Mouse (Mus musculus): Measurements from ENCODE around the gene U2af1. TPM values are rescaled to one million over a fixed set of nuclear protein-coding genes. Genes with fewer than 3 reads are reported as not detected.
"Not testable (repeated sequence)": the region's sequence is repeated elsewhere in the genome, so short reads cannot be mapped to it uniquely, and the experiment has no call there.

U2af1 gene
- polyA plus RNA-seq, 1 experiment from 2014 or later = 116 TPM

DNA sequence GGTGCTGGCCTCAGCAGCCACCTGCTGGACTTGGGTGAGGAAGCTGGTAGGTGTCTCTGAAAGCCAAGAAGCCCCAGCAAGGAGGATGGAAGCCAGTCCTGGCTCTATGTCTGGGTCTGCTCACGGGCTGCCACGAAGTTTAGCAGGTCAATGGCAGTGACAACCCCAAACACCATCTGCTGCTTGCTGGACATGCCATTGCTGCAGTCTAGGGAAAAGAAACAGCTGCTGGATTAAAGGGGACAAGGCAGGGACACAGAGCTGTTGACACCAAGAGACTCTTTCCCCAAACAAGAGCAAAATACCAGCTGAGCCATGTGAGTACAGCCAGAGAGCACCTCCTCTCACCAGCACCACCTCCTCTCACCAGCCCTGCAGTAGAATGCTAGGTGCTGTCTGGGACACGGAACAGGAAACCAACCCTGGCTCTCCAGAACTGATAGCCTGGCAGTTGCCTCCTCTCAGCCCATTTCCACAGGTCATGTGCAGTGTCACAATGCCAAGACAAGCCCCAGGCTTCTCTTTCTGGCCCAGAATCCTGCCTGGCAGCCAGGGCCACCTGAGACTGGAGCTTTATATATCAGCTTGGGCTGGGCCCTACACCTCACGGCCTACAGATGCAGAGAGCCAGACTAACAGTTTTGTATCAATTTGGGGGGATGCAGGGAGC is 45.5 kb downstream of the U2af1 start:
- Histone ChIP-seq H3K27ac (ENCODE audit: low read depth, low read length) (no peak overlapping the region), H3K4me3 (ENCODE audit: low read depth, low read length) (no peak overlapping the region), H3K9ac (replicated peaks; ENCODE audit: low read depth, low read length) (no peak overlapping the region), H3K36me3 (ENCODE audit: control insufficient read depth, insufficient read depth, low read length) (no peaks in the 10 kb centered on the region), H3K9me3 (ENCODE audit: control insufficient read depth, low read length) (no peaks in the 10 kb centered on the region), H3K27me3 (ENCODE audit: control insufficient read depth, insufficient read depth, low read length) (no peaks in the 10 kb centered on the region), H3K4me2 (ENCODE audit: low read depth, low read length) (no peak overlapping the region), H3K4me1 (ENCODE audit: control insufficient read depth, insufficient read depth, low read length) (no peaks in the 10 kb centered on the region)
- no peak for ATAC-seq (ENCODE audit: low read depth)
- 89% methylated on average over 4 of the region's 4 CpGs for WGBS

DNA sequence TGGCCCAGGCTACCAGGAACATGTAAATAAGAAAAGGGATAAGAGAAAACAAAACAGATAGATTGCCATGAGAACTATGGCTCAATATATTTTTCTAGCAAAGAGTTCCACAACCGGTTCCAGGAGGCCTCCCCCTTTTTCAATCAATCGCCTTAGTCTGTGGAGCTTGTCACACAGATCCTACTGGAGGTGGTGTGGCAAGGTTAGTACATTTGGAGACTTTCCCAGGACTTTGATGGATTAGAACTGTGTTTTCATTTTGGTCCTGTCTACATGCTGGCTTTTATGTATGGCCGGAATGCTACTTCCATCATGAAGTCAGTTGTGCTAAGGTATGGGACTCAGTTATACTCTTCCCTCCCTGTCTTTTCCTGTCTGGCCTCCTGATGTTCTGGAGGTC is 48.8 kb downstream of the U2af1 start:
- H3K27ac ChIP-seq (ENCODE audit: low read depth, low read length) = no peak overlapping the region
- WGBS = 96% methylated on average over 3 of the region's 3 CpGs
- H3K27me3 ChIP-seq (ENCODE audit: control insufficient read depth, insufficient read depth, low read length) = no peaks in the 10 kb centered on the region
- H3K9me3 ChIP-seq (ENCODE audit: control insufficient read depth, low read length) = no peaks in the 10 kb centered on the region
- ATAC-seq (ENCODE audit: low read depth) = no peak
- H3K4me1 ChIP-seq (ENCODE audit: control insufficient read depth, insufficient read depth, low read length) = no peaks in the 10 kb centered on the region
- H3K36me3 ChIP-seq (ENCODE audit: control insufficient read depth, insufficient read depth, low read length) = peaks cover 16% of the 10 kb centered on the region
- no peak overlapping the region for H3K4me3 ChIP-seq (ENCODE audit: low read depth, low read length)
- H3K9ac ChIP-seq (replicated peaks; ENCODE audit: low read depth, low read length) = no peak overlapping the region
- no peak overlapping the region for H3K4me2 ChIP-seq (ENCODE audit: low read depth, low read length)

GRCm38 (mm10) chr17:31609173-31609572 is 49.5 kb downstream of the U2af1 start:
- ATAC-seq (ENCODE audit: low read depth); H3K4me2 ChIP-seq (ENCODE audit: low read depth, low read length); H3K27me3 ChIP-seq (ENCODE audit: control insufficient read depth, insufficient read depth, low read length); H3K27ac ChIP-seq (ENCODE audit: low read depth, low read length); H3K9ac ChIP-seq (replicated peaks; ENCODE audit: low read depth, low read length); H3K4me3 ChIP-seq (ENCODE audit: low read depth, low read length); H3K9me3 ChIP-seq (ENCODE audit: control insufficient read depth, low read length); H3K4me1 ChIP-seq (ENCODE audit: control insufficient read depth, insufficient read depth, low read length): not testable (repeated sequence)
- peaks cover 22% of the 10 kb centered on the region for H3K36me3 ChIP-seq (ENCODE audit: control insufficient read depth, insufficient read depth, low read length)
- WGBS = 98% methylated on average over 3 of the region's 3 CpGs

DNA sequence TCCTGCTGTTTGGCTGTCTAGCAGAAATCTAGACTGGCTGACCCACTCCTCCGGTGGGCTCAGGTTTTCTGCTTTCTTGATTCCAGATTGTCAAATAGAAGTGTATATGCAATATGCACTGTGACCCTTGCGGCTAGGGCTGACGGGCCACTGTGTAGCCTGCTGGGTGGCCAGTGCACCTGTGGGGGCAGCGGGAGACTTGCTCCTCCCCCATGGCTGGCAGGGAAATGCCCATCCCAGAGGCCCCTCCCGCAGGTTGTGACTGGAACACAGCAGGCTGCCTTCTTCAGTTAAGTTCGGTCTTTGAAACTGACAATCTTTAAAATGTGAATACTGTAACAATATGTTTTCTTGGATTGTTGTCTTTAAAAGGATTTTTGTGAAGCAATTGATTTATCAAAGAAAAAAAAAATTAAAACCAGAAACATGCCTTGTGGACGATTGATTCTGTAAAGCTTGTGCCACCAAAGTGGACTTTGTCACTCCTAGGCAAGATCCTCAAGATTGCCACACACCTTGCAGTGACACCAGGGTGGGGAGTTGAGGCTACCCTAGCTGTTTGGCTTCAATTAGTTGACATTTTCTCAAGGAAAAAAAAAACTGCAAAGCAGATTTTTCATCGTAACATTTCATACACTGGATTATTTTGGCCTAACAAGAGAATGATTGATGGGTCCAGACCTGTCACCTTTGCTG is 51.3 kb downstream of the U2af1 start:
- H3K27ac ChIP-seq (ENCODE audit: low read depth, low read length) = no peak overlapping the region
- WGBS = 87% methylated on average over 8 of the region's 8 CpGs
- H3K9me3 ChIP-seq (ENCODE audit: control insufficient read depth, low read length) = no peaks in the 10 kb centered on the region
- peaks cover 32% of the 10 kb centered on the region for H3K36me3 ChIP-seq (ENCODE audit: control insufficient read depth, insufficient read depth, low read length)
- H3K4me1 ChIP-seq (ENCODE audit: control insufficient read depth, insufficient read depth, low read length) = no peaks in the 10 kb centered on the region
- H3K27me3 ChIP-seq (ENCODE audit: control insufficient read depth, insufficient read depth, low read length) = no peaks in the 10 kb centered on the region
- H3K4me2 ChIP-seq (ENCODE audit: low read depth, low read length) = no peak overlapping the region
- H3K9ac ChIP-seq (replicated peaks; ENCODE audit: low read depth, low read length) = no peak overlapping the region
- no peak overlapping the region for H3K4me3 ChIP-seq (ENCODE audit: low read depth, low read length)
- ATAC-seq (ENCODE audit: low read depth) = no peak

- Histone ChIP-seq H3K4me2 (ENCODE audit: low read depth, low read length) (no peak overlapping the region), H3K27me3 (ENCODE audit: control insufficient read depth, insufficient read depth, low read length) (no peaks in the 10 kb centered on the region), H3K9ac (replicated peaks; ENCODE audit: low read depth, low read length) (no peak overlapping the region), H3K9me3 (ENCODE audit: control insufficient read depth, low read length) (no peaks in the 10 kb centered on the region), H3K27ac (ENCODE audit: low read depth, low read length) (no peak overlapping the region), H3K36me3 (ENCODE audit: control insufficient read depth, insufficient read depth, low read length) (peaks cover 32% of the 10 kb centered on the region), H3K4me1 (ENCODE audit: control insufficient read depth, insufficient read depth, low read length) (no peaks in the 10 kb centered on the region), H3K4me3 (ENCODE audit: low read depth, low read length) (no peak overlapping the region)
- 85% methylated on average over 7 of the region's 7 CpGs for WGBS
- ATAC-seq (ENCODE audit: low read depth) = no peak
Measured at GRCm38 (mm10) chr17:31606424-31606823, 52.3 kb downstream of the U2af1 start.

GRCm38 (mm10) chr17:31598593-31598992 is 60.1 kb downstream of the U2af1 start:
- no peak overlapping the region for H3K4me2 ChIP-seq (ENCODE audit: low read depth, low read length)
- H3K4me1 ChIP-seq (ENCODE audit: control insufficient read depth, insufficient read depth, low read length) = no peaks in the 10 kb centered on the region
- no peak overlapping the region for H3K27ac ChIP-seq (ENCODE audit: low read depth, low read length)
- peaks cover 61% of the 10 kb centered on the region for H3K36me3 ChIP-seq (ENCODE audit: control insufficient read depth, insufficient read depth, low read length)
- H3K27me3 ChIP-seq (ENCODE audit: control insufficient read depth, insufficient read depth, low read length) = no peaks in the 10 kb centered on the region
- no peaks in the 10 kb centered on the region for H3K9me3 ChIP-seq (ENCODE audit: control insufficient read depth, low read length)
- H3K9ac ChIP-seq (replicated peaks; ENCODE audit: low read depth, low read length) = no peak overlapping the region
- WGBS = 90% methylated on average over 8 of the region's 8 CpGs
- no peak overlapping the region for H3K4me3 ChIP-seq (ENCODE audit: low read depth, low read length)
- no peak for ATAC-seq (ENCODE audit: low read depth)

- H3K9ac ChIP-seq (replicated peaks; ENCODE audit: low read depth, low read length) = no peak overlapping the region
- no peak for ATAC-seq (ENCODE audit: low read depth)
- no peak overlapping the region for H3K27ac ChIP-seq (ENCODE audit: low read depth, low read length)
- no peaks in the 10 kb centered on the region for H3K4me1 ChIP-seq (ENCODE audit: control insufficient read depth, insufficient read depth, low read length)
- WGBS = 96% methylated on average over 9 of the region's 9 CpGs
- no peaks in the 10 kb centered on the region for H3K27me3 ChIP-seq (ENCODE audit: control insufficient read depth, insufficient read depth, low read length)
- H3K9me3 ChIP-seq (ENCODE audit: control insufficient read depth, low read length) = no peaks in the 10 kb centered on the region
- no peak overlapping the region for H3K4me2 ChIP-seq (ENCODE audit: low read depth, low read length)
- H3K36me3 ChIP-seq (ENCODE audit: control insufficient read depth, insufficient read depth, low read length) = peaks cover 61% of the 10 kb centered on the region
- no peak overlapping the region for H3K4me3 ChIP-seq (ENCODE audit: low read depth, low read length)
Measured at GRCm38 (mm10) chr17:31597957-31598356, 60.7 kb downstream of the U2af1 start.

Other genes starting within 250 kb of the U2af1 start
- 29.9 and 33.1 TPM in 2 replicates for gene Wdr4, start 138.9 kb downstream of the U2af1 start, polyA plus RNA-seq (2014; fragmentation: Nextera tagmentation; extraction: Ambion mirVana)
- gene Ndufv3, start 138.8 kb downstream of the U2af1 start, polyA plus RNA-seq (2014; fragmentation: Nextera tagmentation; extraction: Ambion mirVana) = 422 and 513 TPM in 2 replicates
- gene Pknox1, start 94.2 kb downstream of the U2af1 start, polyA plus RNA-seq (2014; fragmentation: Nextera tagmentation; extraction: Ambion mirVana) = 60.2 and 64.9 TPM in 2 replicates
- 10.1 and 10.7 TPM in 2 replicates for gene Cbs, start 21.7 kb downstream of the U2af1 start, polyA plus RNA-seq (2014; fragmentation: Nextera tagmentation; extraction: Ambion mirVana)
- gene Cryaa, start 18.9 kb upstream of the U2af1 start, polyA plus RNA-seq (2014; fragmentation: Nextera tagmentation; extraction: Ambion mirVana) = 0.20 TPM in 1 of 2 replicates, not detected in the other
- 18.6 and 19.6 TPM in 2 replicates for gene Sik1, start 196.9 kb upstream of the U2af1 start, polyA plus RNA-seq (2014; fragmentation: Nextera tagmentation; extraction: Ambion mirVana)

All from neural tube, embryonic 14.5 days (tissue).